23 mouse cellular contexts compared by ENCODE assay signal in genomic region chr17:35502762-35503161, GRCm38 (mm10). TPM values are rescaled to one million over a fixed set of nuclear protein-coding genes. Genes with fewer than 3 reads are reported as not detected.
DNase-seq lines count a peak whose midpoint lies in the region; ATAC-seq lines count a peak whose summit lies in the region.
"Had no signal": no experiment of that assay in that cellular context is flagged by ENCODE, and none has a peak within 500 bp of the region (broad histone marks: within the 10 kb centered on the region; RNA-seq: fewer than 3 reads in every experiment).

No protein-coding gene starts in this region.

- H3K27me3 ChIP-seq in embryonic facial prominence, embryonic 13.5 days, result peaks cover 35% of the 10 kb centered on the region
- peaks cover 7% of the 10 kb centered on the region for H3K27me3 ChIP-seq in forebrain, embryonic 16.5 days (replicated peaks; ENCODE audit: control insufficient read depth, insufficient read depth, low read length)

- peak overlapping the region; percentile 84 for H3K27ac ChIP-seq in embryonic facial prominence, embryonic 13.5 days
- no peak overlapping the region for H3K27ac ChIP-seq in forebrain, embryonic 16.5 days (ENCODE audit: low read length)
- H3K27ac ChIP-seq: embryonic facial prominence, embryonic 15.5 days; forebrain, embryonic 15.5 days; hindbrain, embryonic 10.5 days; hindbrain, embryonic 14.5 days; intestine, embryonic 15.5 days had no signal

- ATAC-seq in embryonic facial prominence, embryonic 13.5 days (ENCODE audit: insufficient number of reproducible peaks, insufficient read depth, low FRiP score, low TSS enrichment, low read depth), result no peak
- ATAC-seq in megakaryocyte-erythroid progenitor cell, adult 5-6 weeks (replicated peaks; ENCODE audit: low FRiP score, low TSS enrichment, poor library complexity, severe bottlenecking), result no peak
- no peak for ATAC-seq in forebrain, embryonic 16.5 days
- ATAC-seq: forebrain, embryonic 15.5 days; intestine, embryonic 15.5 days had no signal

- 53% methylated on average over 5 of the region's 5 CpGs for WGBS in embryonic facial prominence, embryonic 13.5 days
- WGBS in forebrain, embryonic 16.5 days, result 48% methylated on average over 5 of the region's 5 CpGs

- no peak overlapping the region for H3K9ac ChIP-seq in embryonic facial prominence, embryonic 13.5 days
- no peak overlapping the region for H3K9ac ChIP-seq in forebrain, embryonic 16.5 days (replicated peaks; ENCODE audit: low read depth, low read length)
- H3K9ac ChIP-seq: embryonic facial prominence, embryonic 15.5 days; forebrain, embryonic 15.5 days; heart, embryonic 12.5 days; hindbrain, embryonic 14.5 days; intestine, embryonic 15.5 days had no signal

- H3K4me1 ChIP-seq in embryonic facial prominence, embryonic 13.5 days, result peaks cover 19% of the 10 kb centered on the region
- no peaks in the 10 kb centered on the region for H3K4me1 ChIP-seq in forebrain, embryonic 16.5 days (replicated peaks; ENCODE audit: control insufficient read depth, insufficient read depth, low read length)
- H3K4me1 ChIP-seq: forebrain, embryonic 15.5 days; heart, embryonic 12.5 days; intestine, embryonic 15.5 days had no signal

- no peak overlapping the region for H3K4me3 ChIP-seq in embryonic facial prominence, embryonic 13.5 days
- H3K4me3 ChIP-seq in forebrain, embryonic 16.5 days (replicated peaks; ENCODE audit: low read length), result no peak overlapping the region
- H3K4me3 ChIP-seq: embryonic facial prominence, embryonic 15.5 days; erythroblast, embryonic 14.5 days; forebrain, embryonic 10.5 days; forebrain, embryonic 15.5 days; heart, embryonic 12.5 days; hindbrain, embryonic 10.5 days; intestine, embryonic 15.5 days had no signal

- H3K9me3 ChIP-seq in embryonic facial prominence, embryonic 13.5 days, result no peaks in the 10 kb centered on the region
- no peaks in the 10 kb centered on the region for H3K9me3 ChIP-seq in forebrain, embryonic 16.5 days (ENCODE audit: control insufficient read depth, low read length)
- H3K9me3 ChIP-seq: embryonic facial prominence, embryonic 15.5 days; forebrain, embryonic 15.5 days; heart, embryonic 12.5 days; hindbrain, embryonic 10.5 days; intestine, embryonic 15.5 days had no signal

- H3K4me2 ChIP-seq in embryonic facial prominence, embryonic 13.5 days, result no peak overlapping the region
- H3K4me2 ChIP-seq in forebrain, embryonic 16.5 days (ENCODE audit: low read length), result no peak overlapping the region
- H3K4me2 ChIP-seq: embryonic facial prominence, embryonic 15.5 days; forebrain, embryonic 15.5 days; heart, embryonic 12.5 days; hindbrain, embryonic 14.5 days; intestine, embryonic 15.5 days had no signal

- DNase-seq in ES-CJ7 (ENCODE audit: low read depth, low spot score) (peak; percentile 85), ZHBTc4 (ENCODE audit: low read depth, low spot score) (peak; percentile 80)
- no peak for DNase-seq in heart, adult 18-20 months
- DNase-seq: adrenal gland, postnatal 10 days; cerebellum, adult 18-20 months; cerebellum, adult 9-11 months; gastrocnemius, postnatal 14 days; kidney, adult 18-20 months had no signal

- H3K36me3 ChIP-seq in embryonic facial prominence, embryonic 13.5 days, result no peaks in the 10 kb centered on the region
- no peaks in the 10 kb centered on the region for H3K36me3 ChIP-seq in forebrain, embryonic 16.5 days (ENCODE audit: control insufficient read depth, insufficient read depth)
- H3K36me3 ChIP-seq: embryonic facial prominence, embryonic 15.5 days; forebrain, embryonic 10.5 days; forebrain, embryonic 15.5 days; heart, embryonic 12.5 days; hindbrain, embryonic 10.5 days; intestine, embryonic 15.5 days had no signal

RNA-seq across cellular contexts. Expression of gene Pou5f1, which starts 3.1 kb away (rescaled TPM):
- not detected in 2 replicates for polyA plus RNA-seq in embryonic facial prominence, embryonic 13.5 days (2015; fragmentation: Nextera tagmentation; extraction: Ambion mirVana)
- total RNA-seq in megakaryocyte-erythroid progenitor cell, adult 5-6 weeks (2014; fragmentation: Nextera tagmentation), result 0.50 TPM in 1 of 2 replicates, not detected in the other
- 0.38 TPM in 1 of 2 replicates, not detected in the other for total RNA-seq in megakaryocyte-erythroid progenitor cell, adult 5-6 weeks (2017)
- total RNA-seq in heart, adult 18-20 months (2021), result not detected
- polyA plus RNA-seq in forebrain, embryonic 16.5 days (2015; fragmentation: Nextera tagmentation; extraction: Ambion mirVana), result not detected in 2 replicates
- total RNA-seq: gastrocnemius, postnatal 14 days; heart, adult 8-10 months; heart, postnatal 25 days had no signal
- polyA plus RNA-seq: embryonic facial prominence, embryonic 15.5 days; forebrain, embryonic 15.5 days; heart, embryonic 12.5 days; heart, embryonic 16.5 days; hindbrain, embryonic 10.5 days; hindbrain, embryonic 14.5 days; intestine, embryonic 15.5 days had no signal

RNA-seq across cellular contexts. Expression of gene Tcf19, which starts 13.9 kb away (rescaled TPM):
- polyA plus RNA-seq in embryonic facial prominence, embryonic 13.5 days (2015; fragmentation: Nextera tagmentation; extraction: Ambion mirVana), result 74.1 and 78.2 TPM in 2 replicates
- 18.8 and 27.5 TPM in 2 replicates for total RNA-seq in megakaryocyte-erythroid progenitor cell, adult 5-6 weeks (2014; fragmentation: Nextera tagmentation)
- total RNA-seq in megakaryocyte-erythroid progenitor cell, adult 5-6 weeks (2017), result 4.7 and 8.1 TPM in 2 replicates
- total RNA-seq in heart, adult 18-20 months (2021), result 1 to 10 TPM; 1.5 to 2.1 TPM
- polyA plus RNA-seq in forebrain, embryonic 16.5 days (2015; fragmentation: Nextera tagmentation; extraction: Ambion mirVana), result 31.8 and 34.2 TPM in 2 replicates

RNA-seq across cellular contexts. Expression of gene Cchcr1, which starts 14.1 kb away (rescaled TPM):
- 23.2 and 24.2 TPM in 2 replicates for polyA plus RNA-seq in embryonic facial prominence, embryonic 13.5 days (2015; fragmentation: Nextera tagmentation; extraction: Ambion mirVana)
- total RNA-seq in megakaryocyte-erythroid progenitor cell, adult 5-6 weeks (2014; fragmentation: Nextera tagmentation), result 9.3 and 24.6 TPM in 2 replicates
- total RNA-seq in megakaryocyte-erythroid progenitor cell, adult 5-6 weeks (2017), result 11.6 and 13.3 TPM in 2 replicates
- 1 to 10 TPM; 1.9 to 4.0 TPM for total RNA-seq in heart, adult 18-20 months (2021)
- 8.8 and 9.0 TPM in 2 replicates for polyA plus RNA-seq in forebrain, embryonic 16.5 days (2015; fragmentation: Nextera tagmentation; extraction: Ambion mirVana)

RNA-seq across cellular contexts. Expression of gene Psors1c2, which starts 30.2 kb away (rescaled TPM):
- 1.5 and 1.9 TPM in 2 replicates for polyA plus RNA-seq in embryonic facial prominence, embryonic 13.5 days (2015; fragmentation: Nextera tagmentation; extraction: Ambion mirVana)
- not detected in 2 replicates for total RNA-seq in megakaryocyte-erythroid progenitor cell, adult 5-6 weeks (2014; fragmentation: Nextera tagmentation)
- not detected in 2 replicates for total RNA-seq in megakaryocyte-erythroid progenitor cell, adult 5-6 weeks (2017)
- not detected for total RNA-seq in heart, adult 18-20 months (2021)
- polyA plus RNA-seq in forebrain, embryonic 16.5 days (2015; fragmentation: Nextera tagmentation; extraction: Ambion mirVana), result 1.4 and 1.7 TPM in 2 replicates
- total RNA-seq: adrenal gland, postnatal 10 days; gastrocnemius, postnatal 14 days; heart, adult 8-10 months; heart, postnatal 25 days had no signal
- polyA plus RNA-seq: gonadal fat pad, adult 2 months had no signal

RNA-seq across cellular contexts. Expression of gene H2-Q10, which starts 32.9 kb away (rescaled TPM):
- 0.14 and 5.4 TPM in 2 replicates for polyA plus RNA-seq in embryonic facial prominence, embryonic 13.5 days (2015; fragmentation: Nextera tagmentation; extraction: Ambion mirVana)
- 0.98 and 2.2 TPM in 2 replicates for total RNA-seq in megakaryocyte-erythroid progenitor cell, adult 5-6 weeks (2014; fragmentation: Nextera tagmentation)
- total RNA-seq in megakaryocyte-erythroid progenitor cell, adult 5-6 weeks (2017), result 0.23 and 0.28 TPM in 2 replicates
- total RNA-seq in heart, adult 18-20 months (2021), result 1 to 10 TPM in 1 of 2 experiments, under 1 TPM in 1; 0.62 to 2.2 TPM
- polyA plus RNA-seq in forebrain, embryonic 16.5 days (2015; fragmentation: Nextera tagmentation; extraction: Ambion mirVana), result 0.14 TPM in 1 of 2 replicates, not detected in the other
- polyA plus RNA-seq: hindbrain, embryonic 14.5 days had no signal

Comparison
In these comparisons a context has a peak if more than half of its experiments do, and no peak if none do; other contexts are left out.
1. DNase-seq: peak in ES-CJ7 (single experiment) and ZHBTc4 (single experiment); none in heart, adult 18-20 months (0 of 2).